Mouse (Mus musculus): Measurements from ENCODE around the gene Ifitm1. TPM values are rescaled to one million over a fixed set of nuclear protein-coding genes. Genes with fewer than 3 reads are reported as not detected.

Gene Ifitm1
- 32.8 and 82.9 TPM in 2 replicates for polyA plus RNA-seq (2011; ENCODE audit: insufficient read depth, insufficient read length, low replicate concordance, missing spikeins)

DNA sequence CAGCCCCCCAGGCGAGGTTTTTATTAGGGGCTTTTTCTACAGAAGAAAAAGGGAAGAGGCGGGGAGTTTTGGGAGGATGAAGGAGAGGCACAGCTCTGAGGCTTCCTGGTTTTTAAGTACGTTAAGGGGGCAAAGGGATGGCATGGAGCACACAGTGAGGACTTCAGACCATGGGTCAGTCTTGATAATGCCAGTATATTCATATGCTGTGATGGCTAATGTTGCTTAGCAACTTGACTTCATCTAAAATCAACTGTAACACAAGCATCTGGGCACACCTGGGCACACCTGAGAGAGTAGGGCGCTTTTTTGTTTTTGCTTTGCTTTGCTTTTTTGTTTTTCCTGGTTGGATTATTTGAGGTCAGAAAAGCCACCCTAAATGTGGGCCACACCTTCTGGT is at the start of gene Ifitm1:
Ifitm1 (plus strand) TSS at position 301 of the 400 bp plus-strand sequence.
- WGBS = 60% methylated on average over 4 of the region's 4 CpGs

DNA sequence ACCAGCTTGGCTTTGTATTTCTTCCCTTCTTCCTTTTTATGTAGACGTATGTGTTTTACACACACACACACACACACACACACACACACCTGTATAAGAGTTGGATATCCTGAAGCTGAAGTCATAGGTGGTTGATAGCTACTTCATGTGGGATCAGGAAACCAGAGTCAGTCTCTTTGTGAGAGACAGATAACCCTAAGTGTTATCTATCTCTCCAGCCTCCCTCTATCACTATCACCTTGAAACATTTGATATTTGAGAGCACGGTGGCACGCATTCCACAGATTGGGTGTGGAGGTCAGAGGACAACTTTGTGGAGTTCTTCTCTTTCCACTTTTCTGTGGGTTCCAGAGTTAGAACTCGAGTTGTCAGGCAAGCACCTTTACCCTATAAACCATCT is 47.1 kb upstream of the Ifitm1 start:
- TF ChIP-seq CTCF (IDR thresholded peaks at IDR 0.05; ENCODE audit: control insufficient read depth, insufficient read depth, low read length) (no peak), POLR2A (IDR thresholded peaks at IDR 0.05; ENCODE audit: borderline replicate concordance, control insufficient read depth, low read depth, low read length) (no peak)
- 66% methylated on average over 4 of the region's 4 CpGs for WGBS

More for the DNA sequence above, at the start of gene Ifitm1:
- Histone ChIP-seq H3K4me3 (replicated peaks; ENCODE audit: control insufficient read depth, low read depth, low read length) (no peak within 1 kb of the TSS), H3K27ac (ENCODE audit: control insufficient read depth, insufficient read depth, low read depth, low read length, poor library complexity) (no peak within 1 kb of the TSS), H3K4me1 (ENCODE audit: control insufficient read depth, insufficient read depth, low read length) (no peaks in the 10 kb centered on the region; the same call in 1 of the 2 replicates)
- TF ChIP-seq POLR2A (IDR thresholded peaks at IDR 0.05; ENCODE audit: borderline replicate concordance, control insufficient read depth, low read depth, low read length) (no peak), CTCF (IDR thresholded peaks at IDR 0.05; ENCODE audit: control insufficient read depth, insufficient read depth, low read length) (no peak)

DNA sequence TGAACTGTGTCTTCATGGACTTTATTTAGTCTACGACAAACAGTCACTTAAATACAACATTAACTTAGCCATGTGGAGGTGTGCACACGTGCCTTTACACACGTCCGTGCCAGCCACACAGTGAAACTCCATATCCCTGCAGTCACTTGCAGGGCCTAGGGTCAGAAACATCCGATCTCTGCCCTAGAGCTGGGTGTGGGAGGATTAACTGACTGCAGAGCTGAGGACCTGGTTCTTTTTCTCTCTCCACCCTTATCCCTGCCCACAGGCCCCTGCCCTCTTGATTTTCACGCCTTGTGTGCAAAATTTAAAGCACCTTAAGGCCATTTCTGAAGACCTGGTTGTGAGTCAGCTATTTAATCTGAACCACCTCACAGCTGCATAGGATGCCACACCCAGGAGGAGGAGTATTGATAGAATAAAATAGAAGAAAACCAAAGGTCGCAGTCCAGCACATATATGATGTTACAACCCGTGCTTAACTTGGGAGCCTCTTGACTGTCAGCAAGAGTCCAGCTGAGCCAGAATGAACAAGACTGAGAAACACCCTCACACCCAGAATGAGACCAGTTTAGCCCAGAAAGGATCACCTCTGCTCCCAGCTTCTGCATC is 46.5 kb upstream of the Ifitm1 start, which contains the start of gene Nlrp6:
Nlrp6 (plus strand) TSS at position 485 of the 612 bp plus-strand sequence.
- TF ChIP-seq CTCF (IDR thresholded peaks at IDR 0.05; ENCODE audit: control insufficient read depth, insufficient read depth, low read length) = no peak
- no peak for TF ChIP-seq POLR2A (IDR thresholded peaks at IDR 0.05; ENCODE audit: borderline replicate concordance, control insufficient read depth, low read depth, low read length)
- no peaks in the 10 kb centered on the region; the same call in 1 of the 2 replicates for H3K4me1 ChIP-seq (ENCODE audit: control insufficient read depth, insufficient read depth, low read length)
- no peak within 1 kb of the TSS for H3K4me3 ChIP-seq (replicated peaks; ENCODE audit: control insufficient read depth, low read depth, low read length)
- 73% methylated on average over 8 of the region's 8 CpGs for WGBS
- no peak within 1 kb of the TSS for H3K27ac ChIP-seq (ENCODE audit: control insufficient read depth, insufficient read depth, low read depth, low read length, poor library complexity)

More for the DNA sequence above, 47.1 kb upstream of the Ifitm1 start:
- Histone ChIP-seq H3K4me3 (replicated peaks; ENCODE audit: control insufficient read depth, low read depth, low read length) (no peak overlapping the region), H3K4me1 (ENCODE audit: control insufficient read depth, insufficient read depth, low read length) (no peaks in the 10 kb centered on the region; the same call in 1 of the 2 replicates), H3K27ac (ENCODE audit: control insufficient read depth, insufficient read depth, low read depth, low read length, poor library complexity) (no peak overlapping the region)

DNA sequence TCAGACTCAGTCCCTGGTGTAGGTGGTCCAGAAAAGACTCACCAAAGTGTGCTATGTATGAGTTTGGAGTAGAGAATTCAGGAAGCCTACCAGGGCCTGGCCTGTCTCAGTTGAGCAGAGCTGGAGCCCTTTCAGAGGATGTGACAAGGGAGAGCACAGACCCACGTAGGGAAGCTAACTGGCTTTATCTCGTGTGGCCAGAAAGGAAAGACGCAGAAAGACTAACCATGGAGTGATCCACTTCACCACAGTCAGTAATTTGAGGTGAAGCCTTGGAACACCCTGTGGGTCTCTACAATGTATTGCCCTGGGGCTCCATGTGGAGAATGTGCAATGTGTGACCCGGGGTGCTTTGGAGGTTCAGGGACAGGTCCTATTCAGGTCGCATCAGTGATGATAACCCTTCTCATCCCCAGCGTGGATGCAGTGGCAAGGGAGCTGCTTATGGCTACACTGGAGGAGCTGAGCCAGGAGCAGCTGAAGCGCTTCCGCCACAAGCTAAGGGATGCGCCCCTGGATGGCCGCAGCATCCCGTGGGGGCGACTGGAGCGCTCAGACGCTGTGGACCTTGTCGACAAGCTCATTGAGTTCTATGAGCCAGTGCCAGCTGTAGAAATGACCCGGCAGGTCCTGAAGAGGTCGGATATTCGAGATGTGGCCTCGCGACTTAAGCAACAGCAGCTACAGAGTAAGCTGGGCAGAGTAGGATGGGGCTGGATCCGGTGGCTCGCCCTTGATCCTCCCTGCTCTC is 45.6 kb upstream of the Ifitm1 start:
- no peak overlapping the region for H3K4me3 ChIP-seq (replicated peaks; ENCODE audit: control insufficient read depth, low read depth, low read length)
- no peak for TF ChIP-seq CTCF (IDR thresholded peaks at IDR 0.05; ENCODE audit: control insufficient read depth, insufficient read depth, low read length)
- TF ChIP-seq POLR2A (IDR thresholded peaks at IDR 0.05; ENCODE audit: borderline replicate concordance, control insufficient read depth, low read depth, low read length) = no peak
- no peak overlapping the region for H3K27ac ChIP-seq (ENCODE audit: control insufficient read depth, insufficient read depth, low read depth, low read length, poor library complexity)
- 41% methylated on average over 22 of the region's 22 CpGs for WGBS
- no peaks in the 10 kb centered on the region; the same call in 1 of the 2 replicates for H3K4me1 ChIP-seq (ENCODE audit: control insufficient read depth, insufficient read depth, low read length)

DNA sequence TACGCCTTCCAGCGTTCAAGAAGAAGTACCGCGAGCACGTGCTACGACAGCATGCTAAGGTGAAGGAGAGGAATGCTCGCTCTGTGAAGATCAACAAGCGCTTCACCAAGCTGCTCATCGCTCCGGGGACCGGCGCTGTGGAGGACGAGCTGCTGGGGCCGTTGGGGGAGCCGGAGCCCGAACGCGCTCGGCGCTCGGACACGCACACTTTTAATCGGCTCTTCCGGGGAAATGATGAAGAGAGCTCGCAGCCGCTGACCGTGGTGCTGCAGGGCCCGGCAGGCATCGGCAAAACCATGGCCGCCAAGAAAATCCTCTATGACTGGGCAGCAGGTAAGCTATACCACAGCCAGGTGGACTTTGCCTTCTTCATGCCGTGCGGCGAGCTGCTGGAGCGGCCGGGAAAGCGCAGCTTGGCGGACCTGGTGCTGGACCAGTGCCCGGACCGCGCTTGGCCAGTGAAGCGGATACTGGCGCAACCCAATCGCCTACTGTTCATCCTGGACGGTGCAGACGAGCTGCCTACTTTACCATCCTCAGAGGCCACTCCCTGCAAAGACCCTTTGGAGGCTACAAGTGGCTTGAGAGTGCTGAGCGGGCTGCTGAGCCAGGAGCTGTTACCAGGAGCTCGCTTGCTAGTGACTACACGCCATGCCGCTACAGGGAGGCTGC is 44.5 kb upstream of the Ifitm1 start:
- Histone ChIP-seq H3K27ac (ENCODE audit: control insufficient read depth, insufficient read depth, low read depth, low read length, poor library complexity) (no peak overlapping the region), H3K4me1 (ENCODE audit: control insufficient read depth, insufficient read depth, low read length) (no peaks in the 10 kb centered on the region; the same call in 1 of the 2 replicates), H3K4me3 (replicated peaks; ENCODE audit: control insufficient read depth, low read depth, low read length) (no peak overlapping the region)
- whole genome bisulfite sequencing = 1% methylated on average over 49 of the region's 49 CpGs
- TF ChIP-seq POLR2A (IDR thresholded peaks at IDR 0.05; ENCODE audit: borderline replicate concordance, control insufficient read depth, low read depth, low read length) (no peak), CTCF (IDR thresholded peaks at IDR 0.05; ENCODE audit: control insufficient read depth, insufficient read depth, low read length) (no peak)

DNA sequence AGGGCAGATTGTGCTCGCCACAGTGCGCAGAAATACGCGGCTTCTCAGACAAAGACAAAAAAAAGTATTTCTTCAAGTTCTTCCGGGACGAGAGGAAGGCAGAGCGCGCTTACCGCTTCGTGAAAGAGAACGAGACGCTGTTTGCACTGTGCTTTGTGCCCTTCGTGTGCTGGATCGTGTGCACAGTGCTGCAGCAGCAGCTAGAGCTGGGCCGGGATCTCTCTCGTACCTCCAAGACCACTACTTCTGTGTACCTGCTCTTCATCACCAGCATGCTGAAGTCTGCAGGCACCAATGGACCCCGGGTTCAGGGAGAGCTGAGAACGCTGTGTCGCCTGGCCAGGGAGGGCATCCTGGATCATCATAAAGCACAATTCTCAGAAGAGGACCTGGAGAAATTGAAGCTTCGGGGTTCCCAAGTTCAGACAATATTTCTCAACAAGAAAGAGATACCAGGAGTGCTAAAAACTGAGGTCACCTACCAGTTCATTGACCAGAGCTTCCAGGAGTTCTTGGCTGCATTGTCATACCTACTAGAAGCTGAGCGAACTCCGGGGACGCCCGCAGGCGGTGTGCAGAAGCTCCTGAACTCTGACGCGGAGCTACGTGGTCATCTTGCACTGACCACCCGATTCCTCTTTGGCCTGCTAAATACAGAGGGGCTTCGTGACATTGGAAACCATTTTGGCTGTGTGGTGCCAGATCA is 43.8 kb upstream of the Ifitm1 start:
- TF ChIP-seq CTCF (IDR thresholded peaks at IDR 0.05; ENCODE audit: control insufficient read depth, insufficient read depth, low read length) = no peak
- no peak for TF ChIP-seq POLR2A (IDR thresholded peaks at IDR 0.05; ENCODE audit: borderline replicate concordance, control insufficient read depth, low read depth, low read length)
- Histone ChIP-seq H3K4me1 (ENCODE audit: control insufficient read depth, insufficient read depth, low read length) (no peaks in the 10 kb centered on the region; the same call in 1 of the 2 replicates), H3K27ac (ENCODE audit: control insufficient read depth, insufficient read depth, low read depth, low read length, poor library complexity) (no peak overlapping the region), H3K4me3 (replicated peaks; ENCODE audit: control insufficient read depth, low read depth, low read length) (peak overlapping the region; percentile 25)
- WGBS = 20% methylated on average over 30 of the region's 30 CpGs

DNA sequence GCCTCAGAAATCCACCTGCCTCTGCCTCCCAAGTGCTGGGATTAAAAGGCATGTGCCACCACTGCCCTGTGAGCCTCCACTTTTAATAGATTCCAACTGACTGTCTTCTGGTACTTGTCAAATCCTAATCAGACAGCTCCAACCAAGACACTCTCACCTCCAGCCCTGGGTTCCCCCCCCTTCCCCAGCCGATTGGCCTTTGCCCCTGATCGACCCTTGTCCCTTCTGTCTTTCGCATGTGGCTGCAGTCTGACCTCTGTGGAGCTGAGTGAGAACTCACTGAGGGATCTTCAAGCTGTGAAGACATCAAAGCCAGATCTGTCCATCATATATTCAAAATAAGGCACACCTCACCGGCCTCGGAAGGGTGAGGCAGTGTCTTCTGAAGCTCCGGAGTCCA is 39.8 kb upstream of the Ifitm1 start:
- WGBS = 87% methylated on average over 6 of the region's 6 CpGs
- TF ChIP-seq POLR2A (IDR thresholded peaks at IDR 0.05; ENCODE audit: borderline replicate concordance, control insufficient read depth, low read depth, low read length) (no peak), CTCF (IDR thresholded peaks at IDR 0.05; ENCODE audit: control insufficient read depth, insufficient read depth, low read length) (no peak)
- H3K4me3 ChIP-seq (replicated peaks; ENCODE audit: control insufficient read depth, low read depth, low read length) = no peak overlapping the region
- no peaks in the 10 kb centered on the region; the same call in 1 of the 2 replicates for H3K4me1 ChIP-seq (ENCODE audit: control insufficient read depth, insufficient read depth, low read length)
- no peak overlapping the region for H3K27ac ChIP-seq (ENCODE audit: control insufficient read depth, insufficient read depth, low read depth, low read length, poor library complexity)

Measured in bone marrow, adult 2 months (tissue).